Mouse (Mus musculus) c-Kit-positive CD71-positive TER-119-negative erythroid progenitor cells, embryonic 14.5 days (primary cell): ENCODE data around the gene Vmn1r90.
"Not testable (repeated sequence)": the region's sequence is repeated elsewhere in the genome, so short reads cannot be mapped to it uniquely, and the experiment has no call there.

ENCODE experiments used
- DNase-seq: peaks from one replicate; pipeline ENCODE4 v3.0.0-alpha.2; 2013; ENCODE audit warnings: low read depth

The Vmn1r90 gene

DNA sequence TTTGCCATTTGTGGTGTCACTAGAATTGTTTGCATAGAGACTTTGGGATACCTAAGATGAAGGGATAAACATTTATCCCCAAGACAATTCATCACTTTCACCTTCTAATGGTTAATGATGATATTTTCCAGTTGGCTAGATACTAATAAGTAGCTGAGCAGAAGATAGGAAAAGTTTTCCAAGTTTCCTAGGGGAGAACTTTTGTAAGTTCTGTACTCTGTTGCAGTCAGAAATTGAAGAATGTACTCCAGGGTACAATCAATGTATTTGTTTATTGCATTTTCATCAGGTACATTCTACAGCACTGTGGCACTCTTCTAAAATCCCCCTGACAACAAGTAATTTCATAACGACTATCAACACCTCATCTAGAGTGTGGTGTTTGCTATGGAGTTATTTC lies at the start of gene Vmn1r90:
TSS of gene Vmn1r90 (minus strand) at position 101 of the 400 bp plus-strand sequence.
- DNase-seq: no peak

- not testable (repeated sequence) for DNase-seq
Observed at GRCm38 (mm10) chr7:14593009-14593408, 29.7 kb upstream of the Vmn1r90 start.

GRCm38 (mm10) chr7:14552284-14552683 lies 11.0 kb downstream of the Vmn1r90 start:
- no peak for DNase-seq

GRCm38 (mm10) chr7:14525280-14525679 lies 38.0 kb downstream of the Vmn1r90 start:
- no peak for DNase-seq

- no peak for DNase-seq
Observed at GRCm38 (mm10) chr7:14522636-14523035, 40.7 kb downstream of the Vmn1r90 start.

- DNase-seq: no peak
Observed at GRCm38 (mm10) chr7:14518301-14518700, 45.0 kb downstream of the Vmn1r90 start.
